Mouse (Mus musculus) cerebellum, adult 2 months (tissue): ENCODE measurements around the gene Rtp2. TPM values are rescaled to one million over a fixed set of nuclear protein-coding genes. Genes with fewer than 3 reads are reported as not detected.

Source experiments
- DNase-seq, 2 experiments: peaks; one replicate each; pipeline ENCODE4 v3.0.0; 2021
- H3K27ac ChIP-seq: fragments of 200-500 bp; 2 replicates; pipeline ENCODE4 v1.5.1; 2012; ENCODE audit warnings: low read length, control low read depth, inconsistent platforms; ENCODE audit not compliant: insufficient read depth
- H3K27me3 ChIP-seq: fragments of 200-500 bp; 2 replicates; pipeline ENCODE4 v1.6.1; 2012; ENCODE audit warnings: inconsistent platforms, mild to moderate bottlenecking, low read length, moderate library complexity; ENCODE audit not compliant: control insufficient read depth, insufficient read depth
- H3K4me1 ChIP-seq: fragments of 200-500 bp; 2 replicates; pipeline ENCODE4 v1.6.1; 2011; ENCODE audit warnings: low read length; ENCODE audit not compliant: control insufficient read depth, insufficient read depth
- H3K4me3 ChIP-seq: fragments of 200-500 bp; replicated peaks from 2 replicates; pipeline ENCODE3; 2011; ENCODE audit warnings: mild to moderate bottlenecking, low read depth, low read length, control low read depth; ENCODE audit not compliant: insufficient read depth
- CTCF ChIP-seq: fragments of 200-500 bp; IDR thresholded peaks from 2 replicates; pipeline ENCODE4 v1.5.1; 2011; ENCODE audit warnings: low read depth, mild to moderate bottlenecking, control low read depth, low read length, moderate library complexity, borderline replicate concordance; ENCODE audit not compliant: insufficient read depth
- POLR2A ChIP-seq: fragments of 200-500 bp; IDR thresholded peaks from 2 replicates; pipeline ENCODE4 v1.6.1; 2011; ENCODE audit warnings: low read length, control low read depth, borderline replicate concordance; ENCODE audit not compliant: insufficient read depth
- WGBS: fragments of 180-500 bp; shearing (Covaris S2); methylation state at CpG from one replicate; pipeline ENCODE4 v1.1.7; 2018; 5-methylcytosine and 5-hydroxymethylcytosine counted together
- polyA plus RNA-seq: library from polyadenylated mRNA; depleted of rRNA; stranded (reverse); fragments of >200 nt; gene quantifications from 2 replicates; pipeline ENCODE4 v1.2.3, GENCODE M21; 2012; rRNA removed

Rtp2 gene
- polyA plus RNA-seq, 1 experiment: not detected

DNA sequence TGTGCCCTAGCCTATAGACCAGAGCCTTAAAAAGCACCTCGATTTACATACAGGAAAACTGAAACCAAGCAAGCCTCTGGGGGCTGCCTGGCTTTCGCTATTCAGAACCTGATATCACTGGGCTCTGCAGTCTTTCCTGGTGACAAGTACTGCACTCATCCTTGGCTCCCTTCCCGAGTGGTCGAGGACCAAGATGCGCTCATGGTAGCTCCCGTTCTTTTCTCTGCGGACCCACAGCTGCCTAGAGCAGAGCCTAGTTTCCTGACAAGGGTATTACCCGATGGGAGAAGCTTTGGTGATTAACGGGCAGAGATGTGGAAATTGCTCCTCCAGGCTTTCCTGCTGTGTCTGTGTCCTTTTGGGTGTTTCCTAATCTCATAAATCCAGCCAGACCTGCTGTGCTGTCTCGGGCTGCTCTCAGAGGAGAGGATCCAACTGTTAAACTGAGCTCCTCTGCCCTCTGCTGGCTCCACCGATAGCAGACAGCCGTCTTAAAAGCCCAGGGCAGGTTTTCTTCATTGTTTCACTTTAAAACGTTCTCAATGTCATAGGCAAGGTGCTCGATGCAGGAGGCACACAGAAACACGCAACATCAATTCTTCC lies 34.1 kb downstream of the Rtp2 start:
- DNase-seq: peak; percentile 65
- WGBS: 3% methylated on average over 15 of the region's 15 CpGs
- H3K4me1 ChIP-seq: no peaks in the 10 kb centered on the region
- H3K27ac ChIP-seq: no peak overlapping the region
- H3K4me3 ChIP-seq: peak overlapping the region; percentile 42
- H3K27me3 ChIP-seq: no peaks in the 10 kb centered on the region
- TF ChIP-seq CTCF: peak; percentile 60
- TF ChIP-seq POLR2A: no peak

GRCm38 (mm10) chr16:23897486-23897885 lies 34.7 kb downstream of the Rtp2 start:
- no peaks in the 10 kb centered on the region for H3K27me3 ChIP-seq
- DNase-seq: no peak
- TF ChIP-seq POLR2A (no peak), CTCF (no peak)
- WGBS: 15% methylated on average over 5 of the region's 5 CpGs
- H3K27ac ChIP-seq: no peak overlapping the region
- no peaks in the 10 kb centered on the region; the same call in 1 of the 2 replicates for H3K4me1 ChIP-seq
- H3K4me3 ChIP-seq: no peak overlapping the region

GRCm38 (mm10) chr16:23895135-23895534 lies 37.1 kb downstream of the Rtp2 start:
- Histone ChIP-seq H3K4me3 (no peak overlapping the region), H3K27me3 (no peaks in the 10 kb centered on the region), H3K27ac (no peak overlapping the region), H3K4me1 (no peaks in the 10 kb centered on the region; the same call in 1 of the 2 replicates)
- WGBS: 94% methylated on average over 3 of the region's 3 CpGs
- DNase-seq: no peak
- TF ChIP-seq POLR2A (no peak), CTCF (no peak)

DNA sequence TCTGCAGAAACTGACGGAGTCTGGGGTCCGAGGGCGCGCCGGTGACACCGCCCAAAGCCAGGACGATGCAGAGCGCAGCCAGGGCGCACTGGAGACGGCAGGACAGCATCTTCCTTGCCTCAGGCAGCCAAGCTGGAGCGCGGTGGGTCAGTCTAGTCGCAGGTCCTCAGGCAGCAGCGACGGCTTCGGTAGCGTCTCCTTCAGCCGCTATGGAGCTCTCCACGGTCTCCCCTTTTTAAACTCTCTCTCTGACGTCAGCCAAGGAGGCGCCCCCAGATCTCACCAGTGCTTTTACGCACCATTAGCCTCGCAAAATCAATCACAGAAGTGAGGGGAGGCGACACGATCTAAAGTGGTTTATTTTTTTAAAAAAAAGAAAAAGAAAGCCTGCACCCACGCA lies 41.6 kb downstream of the Rtp2 start, which contains the start of gene Sst:
Gene Sst, minus strand, starts transcription at position 323 of the 400 bp plus-strand sequence.
- DNase-seq: no peak
- WGBS: 3% methylated on average over 26 of the region's 26 CpGs
- no peak within 1 kb of the TSS for H3K27ac ChIP-seq
- no peaks in the 10 kb centered on the region for H3K27me3 ChIP-seq
- no peak within 1 kb of the TSS for H3K4me3 ChIP-seq
- TF ChIP-seq POLR2A: no peak
- TF ChIP-seq CTCF: no peak
- no peaks in the 10 kb centered on the region; the same call in 1 of the 2 replicates for H3K4me1 ChIP-seq

GRCm38 (mm10) chr16:23890151-23890550 lies 42.0 kb downstream of the Rtp2 start:
- WGBS: 7% methylated on average over 9 of the region's 9 CpGs
- Histone ChIP-seq H3K27me3 (no peaks in the 10 kb centered on the region), H3K4me1 (no peaks in the 10 kb centered on the region; the same call in 1 of the 2 replicates), H3K4me3 (no peak overlapping the region), H3K27ac (no peak overlapping the region)
- no peak for DNase-seq
- TF ChIP-seq POLR2A (no peak), CTCF (no peak)

- Histone ChIP-seq H3K27ac (no peak overlapping the region), H3K27me3 (no peaks in the 10 kb centered on the region), H3K4me1 (no peaks in the 10 kb centered on the region; the same call in 1 of the 2 replicates), H3K4me3 (no peak overlapping the region)
- TF ChIP-seq CTCF (no peak), POLR2A (no peak)
- DNase-seq: no peak
- 56% methylated on average over 10 of the region's 10 CpGs for WGBS
These were observed 44.1 kb downstream of the Rtp2 start for GRCm38 (mm10) chr16:23887910-23888579.

GRCm38 (mm10) chr16:23885098-23885497 lies 47.1 kb downstream of the Rtp2 start:
- Histone ChIP-seq H3K27me3 (no peaks in the 10 kb centered on the region), H3K4me3 (no peak overlapping the region), H3K4me1 (no peaks in the 10 kb centered on the region), H3K27ac (no peak overlapping the region)
- no peak for DNase-seq
- TF ChIP-seq POLR2A: no peak
- TF ChIP-seq CTCF: no peak
- WGBS: 81% methylated on average over 12 of the region's 12 CpGs

Other genes starting within 250 kb of the Rtp2 start
- 123 and 149 TPM in 2 replicates for gene Sst, start 41.4 kb downstream of the Rtp2 start, polyA plus RNA-seq
- not detected in 2 replicates for gene Gm37419, start 56.1 kb upstream of the Rtp2 start, polyA plus RNA-seq
- 30.8 and 41.3 TPM in 2 replicates for gene Bcl6, start 56.5 kb upstream of the Rtp2 start, polyA plus RNA-seq